Mouse (Mus musculus): ENCODE results near the gene Lrwd1. TPM values are rescaled to one million over a fixed set of nuclear protein-coding genes. Genes with fewer than 3 reads are reported as not detected.

The Lrwd1 gene
- polyA plus RNA-seq, 1 experiment = 18.0 TPM

DNA sequence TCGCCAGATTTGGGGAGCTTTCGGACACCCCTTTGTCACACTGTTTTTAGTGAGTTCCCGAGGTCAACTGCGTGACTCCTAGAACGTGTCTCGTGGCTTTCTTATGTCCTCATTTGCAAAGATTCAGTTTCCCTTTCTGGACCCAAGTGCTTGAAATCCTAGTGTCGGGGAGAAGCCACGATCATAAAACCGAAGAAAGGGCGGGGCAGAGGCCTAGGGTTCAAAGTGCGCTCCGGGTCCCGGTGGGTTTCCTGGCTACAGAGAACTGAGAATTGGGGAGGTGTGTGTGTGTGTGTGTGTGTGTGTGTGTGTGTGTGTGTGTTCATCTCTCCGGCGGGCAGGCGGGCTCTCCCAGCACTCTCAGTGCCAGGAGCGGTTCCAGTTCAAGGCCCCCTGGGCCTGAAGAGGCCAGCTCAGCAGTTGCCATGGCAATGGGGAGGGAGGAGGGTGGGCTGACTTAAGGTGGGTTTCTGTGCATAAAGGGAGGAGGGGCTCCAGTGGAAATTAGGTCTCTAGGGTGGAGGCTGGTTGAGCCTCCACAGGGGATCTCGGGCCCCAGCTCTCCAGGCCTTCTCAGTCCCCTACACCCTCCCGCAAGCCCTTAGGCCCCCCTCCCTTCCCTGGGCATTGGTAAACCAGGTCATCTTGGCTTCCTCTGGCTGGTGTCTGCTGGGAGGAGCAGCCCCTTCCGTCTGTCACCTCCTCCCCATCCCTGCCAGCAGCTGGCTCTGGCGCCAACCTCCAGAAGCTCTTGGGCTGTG, 50.8 kb downstream of the Lrwd1 start:
- no peak overlapping the region for H3K4me3 ChIP-seq (replicated peaks)
- no peaks in the 10 kb centered on the region for H3K36me3 ChIP-seq (ENCODE audit: control insufficient read depth)
- H3K9me3 ChIP-seq (ENCODE audit: control insufficient read depth, low read length) = no peaks in the 10 kb centered on the region
- peaks cover 34% of the 10 kb centered on the region for H3K27me3 ChIP-seq (ENCODE audit: control insufficient read depth)
- peaks cover 24% of the 10 kb centered on the region for H3K4me1 ChIP-seq (ENCODE audit: control insufficient read depth)
- TF ChIP-seq TAL1 (IDR thresholded peaks at IDR 0.05; ENCODE audit: low read length) (no peak), GATA1 (IDR thresholded peaks at IDR 0.05; ENCODE audit: low read length) (no peak)

DNA sequence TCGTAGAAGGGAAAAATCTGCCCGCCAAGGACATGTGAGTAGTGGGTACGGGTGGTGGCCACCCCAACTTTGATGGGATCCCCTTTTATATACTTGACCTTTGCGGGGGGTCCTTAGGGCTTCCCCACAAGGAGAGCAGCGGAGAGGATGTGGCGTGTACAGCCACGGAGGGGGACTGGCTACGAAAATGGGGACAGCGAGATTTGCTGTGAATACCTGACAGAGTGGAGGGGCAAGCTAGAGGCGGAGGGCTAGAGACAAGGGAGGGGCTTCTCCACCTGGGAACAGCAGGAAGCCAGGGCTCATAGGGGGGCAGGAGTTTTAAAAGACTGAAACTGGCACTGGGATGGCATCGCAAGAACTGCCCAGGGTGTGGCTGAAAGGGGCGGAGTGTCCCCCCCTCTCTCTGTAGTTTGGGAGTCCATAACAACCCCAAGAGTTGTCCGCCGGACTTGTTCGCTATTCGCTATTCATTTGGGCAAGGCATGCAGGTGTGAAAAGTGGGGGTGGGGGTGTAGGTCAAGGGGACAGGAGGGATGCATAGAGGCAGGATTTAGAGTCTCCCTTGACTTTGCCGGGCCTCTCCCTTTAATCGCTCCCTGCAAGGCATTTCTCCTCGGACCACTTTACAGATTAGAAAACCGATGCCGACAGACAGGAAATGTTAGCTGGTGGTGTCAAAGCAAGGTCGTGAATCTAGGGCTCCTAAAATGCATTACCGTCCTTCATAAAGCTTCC, 51.6 kb downstream of the Lrwd1 start:
- peaks cover 24% of the 10 kb centered on the region for H3K4me1 ChIP-seq (ENCODE audit: control insufficient read depth)
- peak overlapping the region; percentile 57 for H3K4me3 ChIP-seq (replicated peaks)
- H3K27me3 ChIP-seq (ENCODE audit: control insufficient read depth) = peaks cover 34% of the 10 kb centered on the region
- no peaks in the 10 kb centered on the region for H3K9me3 ChIP-seq (ENCODE audit: control insufficient read depth, low read length)
- no peak for TF ChIP-seq TAL1 (IDR thresholded peaks at IDR 0.05; ENCODE audit: low read length)
- no peak for TF ChIP-seq GATA1 (IDR thresholded peaks at IDR 0.05; ENCODE audit: low read length)
- no peaks in the 10 kb centered on the region for H3K36me3 ChIP-seq (ENCODE audit: control insufficient read depth)

- Histone ChIP-seq H3K9me3 (ENCODE audit: control insufficient read depth, low read length) (no peaks in the 10 kb centered on the region), H3K4me3 (replicated peaks) (peak within 1 kb of the TSS; percentile 57), H3K27me3 (ENCODE audit: control insufficient read depth) (peaks cover 31% of the 10 kb centered on the region), H3K36me3 (ENCODE audit: control insufficient read depth) (no peaks in the 10 kb centered on the region), H3K4me1 (ENCODE audit: control insufficient read depth) (peaks cover 19% of the 10 kb centered on the region)
- TF ChIP-seq TAL1 (IDR thresholded peaks at IDR 0.05; ENCODE audit: low read length) (no peak), GATA1 (IDR thresholded peaks at IDR 0.05; ENCODE audit: low read length) (no peak)
Measured at GRCm38 (mm10) chr5:136083669-136084107, 52.2 kb downstream of the Lrwd1 start, which contains the start of gene Rasa4. Gene Rasa4, plus strand, starts transcription at chr5:136083916.

DNA sequence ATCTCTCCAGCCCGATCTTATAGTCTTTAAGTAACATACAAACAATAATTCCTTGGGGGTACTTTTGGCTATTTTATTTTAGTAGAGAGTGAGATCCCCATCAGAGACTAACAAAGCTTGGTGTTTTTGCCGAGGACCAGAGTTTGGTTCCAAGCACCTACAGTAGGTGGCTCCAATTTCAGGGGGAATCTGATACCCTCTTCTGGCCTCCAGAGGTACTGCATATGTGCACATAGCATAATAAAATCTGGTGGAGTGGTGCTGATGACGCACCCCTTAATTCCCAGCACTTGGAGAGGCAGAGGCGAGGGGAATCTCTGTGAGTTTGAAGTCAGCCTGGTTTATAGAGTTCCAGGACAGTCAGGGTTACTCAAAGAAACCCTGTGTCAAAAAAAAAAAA, 53.5 kb downstream of the Lrwd1 start:
- Histone ChIP-seq H3K27me3 (ENCODE audit: control insufficient read depth) (peaks cover 31% of the 10 kb centered on the region), H3K36me3 (ENCODE audit: control insufficient read depth) (no peaks in the 10 kb centered on the region), H3K4me3 (replicated peaks) (no peak overlapping the region), H3K9me3 (ENCODE audit: control insufficient read depth, low read length) (no peaks in the 10 kb centered on the region), H3K4me1 (ENCODE audit: control insufficient read depth) (peaks cover 15% of the 10 kb centered on the region)
- TF ChIP-seq GATA1 (IDR thresholded peaks at IDR 0.05; ENCODE audit: low read length) (no peak), TAL1 (IDR thresholded peaks at IDR 0.05; ENCODE audit: low read length) (no peak)

DNA sequence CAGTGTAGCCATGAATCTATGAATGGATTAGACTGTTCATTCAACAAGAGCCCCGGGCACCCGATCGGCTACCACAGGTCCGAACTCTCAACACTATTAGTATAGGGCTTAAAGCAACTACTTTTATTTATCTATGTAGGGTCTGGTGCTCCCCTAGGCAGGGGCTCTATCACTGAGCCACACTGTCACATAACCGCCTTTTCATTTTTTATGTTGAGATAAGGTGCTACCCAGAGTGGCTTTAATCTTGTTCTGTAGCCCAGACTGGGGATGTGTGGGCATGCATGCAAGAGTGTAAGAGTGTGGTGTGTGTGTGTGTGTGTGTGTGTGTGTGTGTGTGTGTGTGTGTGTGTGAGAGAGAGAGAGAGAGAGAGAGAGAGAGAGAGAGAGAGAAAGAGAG, 57.7 kb downstream of the Lrwd1 start:
- H3K4me1 ChIP-seq (ENCODE audit: control insufficient read depth) = no peaks in the 10 kb centered on the region
- no peak overlapping the region for H3K4me3 ChIP-seq (replicated peaks)
- TF ChIP-seq TAL1 (IDR thresholded peaks at IDR 0.05; ENCODE audit: low read length) (no peak), GATA1 (IDR thresholded peaks at IDR 0.05; ENCODE audit: low read length) (no peak)
- no peaks in the 10 kb centered on the region for H3K9me3 ChIP-seq (ENCODE audit: control insufficient read depth, low read length)
- no peaks in the 10 kb centered on the region for H3K27me3 ChIP-seq (ENCODE audit: control insufficient read depth)
- no peaks in the 10 kb centered on the region for H3K36me3 ChIP-seq (ENCODE audit: control insufficient read depth)

DNA sequence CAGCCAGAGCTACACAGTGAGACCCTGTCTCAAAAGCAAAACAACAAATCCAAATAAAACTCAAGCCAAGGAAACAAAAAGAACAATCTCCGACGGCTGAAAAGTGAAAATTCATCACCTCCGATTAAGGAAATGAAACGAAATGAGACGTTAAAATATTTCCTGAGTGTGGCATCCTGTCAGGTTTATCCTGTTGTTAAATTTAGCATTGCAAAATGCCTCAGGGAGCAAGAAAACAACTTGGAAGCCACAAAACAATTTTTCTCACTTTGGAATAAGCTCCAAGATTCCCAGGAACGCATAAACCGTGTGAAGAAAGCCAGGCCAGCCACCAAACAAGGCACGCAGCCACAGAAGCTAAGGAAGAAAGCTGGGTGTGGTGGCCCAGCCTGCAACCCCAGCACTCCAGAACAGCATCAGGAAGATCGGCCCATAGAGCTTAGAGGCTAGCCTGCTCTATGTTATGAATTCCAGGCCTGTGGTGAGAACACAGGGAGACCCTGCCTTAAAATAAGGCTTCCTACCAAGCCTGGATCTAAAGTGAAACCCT, 58.8 kb downstream of the Lrwd1 start:
- TF ChIP-seq TAL1 (IDR thresholded peaks at IDR 0.05; ENCODE audit: low read length) = no peak
- TF ChIP-seq GATA1 (IDR thresholded peaks at IDR 0.05; ENCODE audit: low read length) = no peak
- H3K36me3 ChIP-seq (ENCODE audit: control insufficient read depth) = no peaks in the 10 kb centered on the region
- H3K4me1 ChIP-seq (ENCODE audit: control insufficient read depth) = no peaks in the 10 kb centered on the region
- H3K4me3 ChIP-seq (replicated peaks) = no peak overlapping the region
- no peaks in the 10 kb centered on the region for H3K9me3 ChIP-seq (ENCODE audit: control insufficient read depth, low read length)
- no peaks in the 10 kb centered on the region for H3K27me3 ChIP-seq (ENCODE audit: control insufficient read depth)

DNA sequence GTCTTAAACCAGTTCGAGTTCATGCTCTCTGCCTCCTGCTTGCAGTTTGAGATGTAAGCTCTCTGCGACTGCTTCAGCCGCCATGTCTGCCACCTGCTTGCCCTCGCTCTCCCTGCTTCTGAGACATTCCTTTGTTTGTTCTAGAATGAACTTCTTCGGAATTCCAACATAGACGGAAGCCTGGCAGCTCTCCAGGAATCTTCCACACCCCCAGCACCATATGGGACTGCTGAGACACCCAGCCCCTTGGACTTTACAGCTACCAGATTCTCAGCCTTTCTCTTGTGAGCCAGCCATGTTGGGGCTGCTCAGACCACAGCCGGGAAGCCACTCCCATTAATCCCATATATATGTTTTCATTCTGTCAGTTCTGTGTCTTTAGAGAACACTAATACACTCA, 59.6 kb downstream of the Lrwd1 start:
- no peaks in the 10 kb centered on the region for H3K36me3 ChIP-seq (ENCODE audit: control insufficient read depth)
- no peaks in the 10 kb centered on the region for H3K4me1 ChIP-seq (ENCODE audit: control insufficient read depth)
- H3K27me3 ChIP-seq (ENCODE audit: control insufficient read depth) = no peaks in the 10 kb centered on the region
- TF ChIP-seq TAL1 (IDR thresholded peaks at IDR 0.05; ENCODE audit: low read length) = no peak
- no peak for TF ChIP-seq GATA1 (IDR thresholded peaks at IDR 0.05; ENCODE audit: low read length)
- H3K4me3 ChIP-seq (replicated peaks) = no peak overlapping the region
- H3K9me3 ChIP-seq (ENCODE audit: control insufficient read depth, low read length) = no peaks in the 10 kb centered on the region

DNA sequence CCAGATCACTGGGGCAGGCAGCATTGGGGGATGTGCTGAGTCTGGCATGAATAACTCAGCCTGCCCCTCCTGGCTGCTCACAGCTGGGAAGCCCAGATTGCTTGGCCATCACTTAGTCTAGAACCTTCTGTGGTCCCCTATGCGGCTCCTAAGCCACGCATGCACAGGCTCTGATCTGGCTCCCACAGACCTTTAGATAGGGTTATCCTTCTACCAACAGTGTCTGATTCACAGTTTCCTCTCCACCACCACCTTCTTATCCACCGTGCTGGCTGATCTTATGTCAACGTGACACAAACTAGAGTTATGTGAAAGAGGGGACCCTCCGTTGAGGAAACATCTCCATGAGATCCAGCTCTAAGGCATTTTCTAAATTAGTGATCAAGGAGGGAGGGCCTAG, 60.8 kb downstream of the Lrwd1 start:
- Histone ChIP-seq H3K27me3 (ENCODE audit: control insufficient read depth) (no peaks in the 10 kb centered on the region), H3K36me3 (ENCODE audit: control insufficient read depth) (no peaks in the 10 kb centered on the region), H3K4me3 (replicated peaks) (no peak overlapping the region), H3K4me1 (ENCODE audit: control insufficient read depth) (no peaks in the 10 kb centered on the region), H3K9me3 (ENCODE audit: control insufficient read depth, low read length) (no peaks in the 10 kb centered on the region)
- TF ChIP-seq TAL1 (IDR thresholded peaks at IDR 0.05; ENCODE audit: low read length) (no peak), GATA1 (IDR thresholded peaks at IDR 0.05; ENCODE audit: low read length) (no peak)

DNA sequence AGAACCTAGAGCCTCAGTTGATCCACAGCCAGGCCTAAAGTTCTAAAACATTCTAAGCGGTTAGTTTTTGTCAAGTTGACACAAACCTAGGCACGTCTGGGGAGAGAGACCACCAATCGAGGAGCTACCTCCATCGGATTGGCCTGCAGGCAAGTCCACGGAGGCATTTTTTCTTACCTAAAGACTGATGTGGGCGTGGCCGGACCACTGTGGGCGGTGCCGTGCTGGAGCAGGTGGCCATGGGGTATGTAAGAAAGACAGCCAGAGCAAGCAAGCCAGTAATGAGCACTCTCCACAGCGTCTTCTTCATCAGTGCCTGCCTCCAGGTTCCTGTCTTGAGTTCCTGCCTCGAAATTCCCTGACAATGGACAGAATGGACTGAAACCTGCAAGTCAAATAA, 62.3 kb downstream of the Lrwd1 start:
- Histone ChIP-seq H3K9me3 (ENCODE audit: control insufficient read depth, low read length) (no peaks in the 10 kb centered on the region), H3K4me1 (ENCODE audit: control insufficient read depth) (no peaks in the 10 kb centered on the region), H3K4me3 (replicated peaks) (no peak overlapping the region), H3K36me3 (ENCODE audit: control insufficient read depth) (no peaks in the 10 kb centered on the region), H3K27me3 (ENCODE audit: control insufficient read depth) (no peaks in the 10 kb centered on the region)
- TF ChIP-seq GATA1 (IDR thresholded peaks at IDR 0.05; ENCODE audit: low read length) (no peak), TAL1 (IDR thresholded peaks at IDR 0.05; ENCODE audit: low read length) (no peak)

Data from erythroblast, embryonic 14.5 days (primary cell).